Mouse (Mus musculus): ENCODE data around the gene Fv1. TPM values are rescaled to one million over a fixed set of nuclear protein-coding genes. Genes with fewer than 3 reads are reported as not detected.
A peak's percentile ranks its signal among the peaks of the same experiment; 100 is the strongest.

Gene Fv1
- total and polyA plus RNA-seq, 3 experiments: not detected

DNA sequence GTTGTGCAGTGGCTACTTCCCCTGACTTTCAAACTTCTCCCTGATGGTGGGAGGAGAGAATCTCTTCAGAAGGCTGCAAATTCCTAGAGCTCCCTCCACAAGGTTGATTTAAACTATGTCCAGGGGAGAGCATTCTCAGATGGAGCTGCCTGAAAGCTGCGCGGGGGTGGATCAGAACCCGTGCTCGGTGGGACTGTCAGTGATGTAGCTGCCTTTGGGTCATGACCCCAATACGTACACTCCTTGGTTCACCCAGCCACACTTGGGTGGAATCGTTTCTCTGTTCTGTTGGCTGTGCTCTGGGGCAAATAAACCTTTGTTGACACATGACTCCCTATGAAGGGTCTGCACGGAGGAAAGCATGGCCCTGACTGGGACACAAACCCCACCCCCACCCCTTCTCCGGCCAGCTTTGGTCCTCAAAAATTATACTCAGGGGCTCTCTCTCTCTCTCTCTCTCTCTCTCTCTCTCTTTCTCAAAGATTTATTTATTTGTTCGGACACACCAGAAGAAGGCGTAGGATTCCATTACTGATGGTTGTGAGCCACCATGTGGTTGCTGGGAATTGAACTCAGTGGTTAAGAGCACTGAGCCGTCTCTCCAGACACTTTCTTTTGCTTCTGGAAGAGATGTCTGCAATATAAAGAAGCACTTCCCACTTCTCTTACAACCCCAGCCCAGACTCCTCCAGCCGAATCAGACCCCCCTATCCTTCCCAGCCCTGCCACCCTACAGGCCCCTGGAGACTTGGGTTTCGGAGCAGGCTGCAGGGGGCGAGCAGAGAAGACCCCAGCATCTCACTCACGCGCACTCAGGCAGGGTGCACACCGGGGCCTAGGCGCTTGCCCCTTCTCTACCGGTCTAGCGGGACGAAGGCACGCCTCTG, 973 bp upstream of the Fv1 start:
- DNase-seq (ENCODE audit: low spot score): no peak
- H3K4me1 ChIP-seq (ENCODE audit: insufficient read depth, low read depth, low read length): no peaks in the 10 kb centered on the region
- ATAC-seq (ENCODE audit: extremely low read depth, insufficient number of reproducible peaks, low FRiP score, poor library complexity, severe bottlenecking): no peak
- peaks cover 7% of the 10 kb centered on the region for H3K36me3 ChIP-seq (replicated peaks)
- peaks cover 17% of the 10 kb centered on the region for H3K9me3 ChIP-seq (replicated peaks)
- H3K4me3 ChIP-seq (ENCODE audit: low read depth, low read length): no peak overlapping the region
- H3K27me3 ChIP-seq (ENCODE audit: insufficient read depth, low read length): peaks cover under 1% of the 10 kb centered on the region; the same call in 1 of the 2 replicates
- TF ChIP-seq GATA1 (IDR thresholded peaks at IDR 0.05; ENCODE audit: borderline replicate concordance, low read length) (no peak), TAL1 (conservative IDR thresholded peaks at IDR 0.05; ENCODE audit: low read depth, low read length) (no peak), POLR2AphosphoS5 (IDR thresholded peaks at IDR 0.05; ENCODE audit: insufficient replicate concordance, low read depth, low read length) (no peak)

- DNase-seq (ENCODE audit: low spot score) (no peak), ATAC-seq (ENCODE audit: extremely low read depth, insufficient number of reproducible peaks, low FRiP score, poor library complexity, severe bottlenecking) (no peak)
- peaks cover 21% of the 10 kb centered on the region for H3K36me3 ChIP-seq (replicated peaks)
- no peaks in the 10 kb centered on the region for H3K4me1 ChIP-seq (ENCODE audit: insufficient read depth, low read depth, low read length)
- peaks cover 17% of the 10 kb centered on the region for H3K9me3 ChIP-seq (replicated peaks)
- no peak overlapping the region for H3K4me3 ChIP-seq (ENCODE audit: low read depth, low read length)
- TF ChIP-seq TAL1 (conservative IDR thresholded peaks at IDR 0.05; ENCODE audit: low read depth, low read length): no peak
- no peak for TF ChIP-seq CTCF (IDR thresholded peaks at IDR 0.05; ENCODE audit: low read depth, low read length)
- no peak for TF ChIP-seq GATA2 (IDR thresholded peaks at IDR 0.05; ENCODE audit: borderline replicate concordance, low read depth, low read length)
- TF ChIP-seq GATA1 (IDR thresholded peaks at IDR 0.05; ENCODE audit: borderline replicate concordance, low read length): no peak
- TF ChIP-seq POLR2AphosphoS5 (IDR thresholded peaks at IDR 0.05; ENCODE audit: insufficient replicate concordance, low read depth, low read length): no peak
- no peaks in the 10 kb centered on the region for H3K27me3 ChIP-seq (ENCODE audit: insufficient read depth, low read length)
These were observed 459 bp downstream of the Fv1 start for GRCm38 (mm10) chr4:147869238-147869637.

- Histone ChIP-seq H3K9me3 (replicated peaks) (no peaks in the 10 kb centered on the region), H3K36me3 (replicated peaks) (peaks cover 78% of the 10 kb centered on the region), H3K4me3 (ENCODE audit: low read depth, low read length) (no peak overlapping the region), H3K4me1 (ENCODE audit: insufficient read depth, low read depth, low read length) (peaks cover 11% of the 10 kb centered on the region), H3K27me3 (ENCODE audit: insufficient read depth, low read length) (no peaks in the 10 kb centered on the region)
- no peak for DNase-seq (ENCODE audit: low spot score)
- no peak for TF ChIP-seq TAL1 (conservative IDR thresholded peaks at IDR 0.05; ENCODE audit: low read depth, low read length)
- no peak for TF ChIP-seq GATA1 (IDR thresholded peaks at IDR 0.05; ENCODE audit: borderline replicate concordance, low read length)
- no peak for TF ChIP-seq CTCF (IDR thresholded peaks at IDR 0.05; ENCODE audit: low read depth, low read length)
- no peak for TF ChIP-seq POLR2AphosphoS5 (IDR thresholded peaks at IDR 0.05; ENCODE audit: insufficient replicate concordance, low read depth, low read length)
- peak; percentile 65 for ATAC-seq (ENCODE audit: extremely low read depth, insufficient number of reproducible peaks, low FRiP score, poor library complexity, severe bottlenecking)
These were observed 7.2 kb downstream of the Fv1 start for GRCm38 (mm10) chr4:147875852-147876575.

- peaks cover 89% of the 10 kb centered on the region for H3K36me3 ChIP-seq (replicated peaks)
- H3K9me3 ChIP-seq (replicated peaks): no peaks in the 10 kb centered on the region
- H3K4me3 ChIP-seq (ENCODE audit: low read depth, low read length): no peak overlapping the region
- H3K27me3 ChIP-seq (ENCODE audit: insufficient read depth, low read length): no peaks in the 10 kb centered on the region
- ATAC-seq (ENCODE audit: extremely low read depth, insufficient number of reproducible peaks, low FRiP score, poor library complexity, severe bottlenecking): no peak
- no peak for DNase-seq (ENCODE audit: low spot score)
- H3K4me1 ChIP-seq (ENCODE audit: insufficient read depth, low read depth, low read length): peaks cover 11% of the 10 kb centered on the region
- no peak for TF ChIP-seq GATA1 (IDR thresholded peaks at IDR 0.05; ENCODE audit: borderline replicate concordance, low read length)
- TF ChIP-seq POLR2AphosphoS5 (IDR thresholded peaks at IDR 0.05; ENCODE audit: insufficient replicate concordance, low read depth, low read length): no peak
- no peak for TF ChIP-seq TAL1 (conservative IDR thresholded peaks at IDR 0.05; ENCODE audit: low read depth, low read length)
- TF ChIP-seq CTCF (IDR thresholded peaks at IDR 0.05; ENCODE audit: low read depth, low read length): no peak
- TF ChIP-seq GATA2 (IDR thresholded peaks at IDR 0.05; ENCODE audit: borderline replicate concordance, low read depth, low read length): no peak
These were observed 9.8 kb downstream of the Fv1 start for GRCm38 (mm10) chr4:147878537-147878936.

DNA sequence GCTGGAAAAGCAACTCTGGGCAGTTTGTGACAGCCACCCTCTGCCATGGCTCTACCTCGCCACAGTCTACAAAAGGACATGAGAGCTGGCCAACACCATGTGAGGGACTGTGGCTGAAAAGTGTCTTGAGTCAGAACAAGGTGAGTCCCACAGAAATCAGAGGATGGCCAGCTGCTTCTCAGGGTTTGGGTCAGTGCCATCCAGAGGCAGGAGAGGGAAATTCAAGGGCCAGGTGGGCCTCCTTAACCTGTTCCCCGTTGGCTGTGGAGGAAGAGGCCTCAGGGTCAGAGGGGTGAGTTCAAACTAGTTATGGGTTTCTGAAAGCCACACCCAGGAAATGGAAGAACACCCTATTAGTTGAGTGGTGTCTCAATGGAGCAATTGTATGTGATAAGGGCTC, 10.7 kb downstream of the Fv1 start:
- ATAC-seq (ENCODE audit: extremely low read depth, insufficient number of reproducible peaks, low FRiP score, poor library complexity, severe bottlenecking) (no peak), DNase-seq (ENCODE audit: low spot score) (no peak)
- Histone ChIP-seq H3K36me3 (replicated peaks) (peaks cover 89% of the 10 kb centered on the region), H3K4me3 (ENCODE audit: low read depth, low read length) (no peak overlapping the region), H3K27me3 (ENCODE audit: insufficient read depth, low read length) (no peaks in the 10 kb centered on the region), H3K9me3 (replicated peaks) (no peaks in the 10 kb centered on the region), H3K4me1 (ENCODE audit: insufficient read depth, low read depth, low read length) (peaks cover 11% of the 10 kb centered on the region)
- TF ChIP-seq POLR2AphosphoS5 (IDR thresholded peaks at IDR 0.05; ENCODE audit: insufficient replicate concordance, low read depth, low read length) (no peak), GATA2 (IDR thresholded peaks at IDR 0.05; ENCODE audit: borderline replicate concordance, low read depth, low read length) (no peak), GATA1 (IDR thresholded peaks at IDR 0.05; ENCODE audit: borderline replicate concordance, low read length) (no peak), CTCF (IDR thresholded peaks at IDR 0.05; ENCODE audit: low read depth, low read length) (no peak), TAL1 (conservative IDR thresholded peaks at IDR 0.05; ENCODE audit: low read depth, low read length) (no peak)

- H3K9me3 ChIP-seq (replicated peaks): no peaks in the 10 kb centered on the region
- TF ChIP-seq TAL1 (conservative IDR thresholded peaks at IDR 0.05; ENCODE audit: low read depth, low read length) (no peak), POLR2AphosphoS5 (IDR thresholded peaks at IDR 0.05; ENCODE audit: insufficient replicate concordance, low read depth, low read length) (no peak), GATA2 (IDR thresholded peaks at IDR 0.05; ENCODE audit: borderline replicate concordance, low read depth, low read length) (no peak), GATA1 (IDR thresholded peaks at IDR 0.05; ENCODE audit: borderline replicate concordance, low read length) (no peak), CTCF (IDR thresholded peaks at IDR 0.05; ENCODE audit: low read depth, low read length) (no peak)
- H3K4me1 ChIP-seq (ENCODE audit: insufficient read depth, low read depth, low read length): peaks cover 11% of the 10 kb centered on the region
- peaks cover 89% of the 10 kb centered on the region for H3K36me3 ChIP-seq (replicated peaks)
- H3K27me3 ChIP-seq (ENCODE audit: insufficient read depth, low read length): no peaks in the 10 kb centered on the region
- no peak for ATAC-seq (ENCODE audit: extremely low read depth, insufficient number of reproducible peaks, low FRiP score, poor library complexity, severe bottlenecking)
- H3K4me3 ChIP-seq (ENCODE audit: low read depth, low read length): no peak overlapping the region
- no peak for DNase-seq (ENCODE audit: low spot score)
These were observed 11.1 kb downstream of the Fv1 start for GRCm38 (mm10) chr4:147879865-147880264.

All from G1E (cell line).